Mouse (Mus musculus) natural killer cell, adult 2 months (primary cell): Measurements from ENCODE around the gene Il1rl2.

Experiments used
- DNase-seq, 2 experiments: peaks; one replicate each; pipeline ENCODE4 v3.0.0; 2022; ENCODE audit warnings: low spot score in 2 of 2

Gene Il1rl2

GRCm38 (mm10) chr1:40378794-40379193, 54.4 kb downstream of the Il1rl2 start:
- DNase-seq = peak; percentile 48 to 56

- DNase-seq = peak; percentile 77 to 78
These were observed 55.7 kb downstream of the Il1rl2 start for GRCm38 (mm10) chr1:40380111-40380510.

GRCm38 (mm10) chr1:40380990-40381389, 56.6 kb downstream of the Il1rl2 start:
- peak; percentile 42 to 46 for DNase-seq

- DNase-seq = peak; percentile 30 to 57
These were observed 58.4 kb downstream of the Il1rl2 start for GRCm38 (mm10) chr1:40382841-40383240.

- no peak for DNase-seq
These were observed 60.6 kb downstream of the Il1rl2 start for GRCm38 (mm10) chr1:40384931-40385545.

GRCm38 (mm10) chr1:40391374-40391773, 67.0 kb downstream of the Il1rl2 start:
- no peak for DNase-seq

GRCm38 (mm10) chr1:40392535-40392934, 68.1 kb downstream of the Il1rl2 start:
- DNase-seq = no peak

- peak; percentile 69 to 84 for DNase-seq
These were observed 68.8 kb downstream of the Il1rl2 start for GRCm38 (mm10) chr1:40393214-40393613.

GRCm38 (mm10) chr1:40399639-40400038, 75.2 kb downstream of the Il1rl2 start:
- DNase-seq = no peak

- no peak for DNase-seq
These were observed 80.3 kb downstream of the Il1rl2 start for GRCm38 (mm10) chr1:40404682-40405081.

GRCm38 (mm10) chr1:40409882-40410281, 85.5 kb downstream of the Il1rl2 start:
- DNase-seq = no peak

- no peak for DNase-seq
These were observed 88.6 kb downstream of the Il1rl2 start for GRCm38 (mm10) chr1:40413039-40413438.

GRCm38 (mm10) chr1:40414276-40414675, 89.9 kb downstream of the Il1rl2 start:
- no peak for DNase-seq

- no peak for DNase-seq
These were observed 90.7 kb downstream of the Il1rl2 start for GRCm38 (mm10) chr1:40414863-40415656.

GRCm38 (mm10) chr1:40417034-40417433, 92.6 kb downstream of the Il1rl2 start:
- no peak for DNase-seq
